Mouse (Mus musculus): Measurements from ENCODE around the gene Fry.

The Fry gene

DNA sequence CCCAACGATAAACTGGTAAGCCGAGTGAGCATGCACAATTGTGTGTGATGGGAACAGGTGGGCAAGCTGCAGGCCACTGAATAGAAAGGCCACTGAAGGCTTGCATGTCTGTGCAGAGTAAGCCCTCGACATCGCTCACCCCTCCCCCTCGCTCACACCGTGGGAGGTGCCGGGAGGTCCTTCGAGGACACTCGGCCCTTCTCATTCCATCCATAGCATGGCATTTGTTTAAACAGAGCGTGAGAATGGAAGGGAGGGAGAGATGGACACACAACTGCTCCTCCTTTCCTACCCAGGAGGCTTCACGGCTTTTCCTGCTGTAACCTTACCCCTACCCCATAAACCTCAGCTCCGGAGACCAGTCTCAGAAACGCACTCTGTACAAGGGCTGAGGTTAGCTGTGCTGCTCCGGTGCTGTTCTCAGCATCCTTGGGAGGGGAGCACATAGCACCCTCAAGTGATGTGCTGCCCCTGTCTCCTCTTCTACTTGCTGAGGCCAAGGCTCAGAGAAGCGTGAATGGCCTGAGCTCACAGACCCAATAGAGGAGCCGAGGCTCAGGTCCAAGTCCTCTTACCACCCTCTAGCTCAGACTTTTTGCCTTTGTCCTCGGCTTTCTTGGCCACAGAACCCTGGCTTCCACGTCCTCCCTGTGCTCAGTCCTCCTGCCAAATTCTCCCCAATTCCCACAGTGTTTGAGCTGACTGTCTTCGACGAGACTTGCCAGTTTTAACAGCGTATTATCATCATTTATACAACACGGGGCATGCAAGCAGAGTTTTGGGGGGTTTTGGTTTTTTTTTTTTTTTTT lies 33.8 kb downstream of the Fry start:
- TF ChIP-seq GATA4 (IDR thresholded peaks at IDR 0.05; ENCODE audit: insufficient replicate concordance, low read length), result no peak

DNA sequence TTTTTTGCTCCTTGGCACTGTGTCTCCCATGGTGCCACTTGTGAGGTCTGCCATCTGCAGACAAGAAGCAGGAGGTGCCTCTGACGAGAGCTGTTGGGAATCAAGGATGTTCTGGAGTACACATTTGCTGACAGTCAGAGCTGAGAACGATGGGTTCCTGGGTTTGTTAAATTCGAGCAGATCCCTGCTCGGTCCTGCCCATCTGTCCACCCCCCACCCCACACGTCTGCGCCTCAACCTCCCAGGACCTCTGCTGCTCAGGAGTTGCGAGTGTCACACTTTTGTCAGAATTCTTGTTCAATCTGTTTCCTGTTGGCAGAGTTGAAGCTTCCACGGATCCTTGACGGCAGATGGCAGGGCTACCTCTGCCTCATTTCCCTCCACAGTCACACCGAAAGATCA lies 34.4 kb downstream of the Fry start:
- TF ChIP-seq GATA4 (IDR thresholded peaks at IDR 0.05; ENCODE audit: insufficient replicate concordance, low read length), result no peak

DNA sequence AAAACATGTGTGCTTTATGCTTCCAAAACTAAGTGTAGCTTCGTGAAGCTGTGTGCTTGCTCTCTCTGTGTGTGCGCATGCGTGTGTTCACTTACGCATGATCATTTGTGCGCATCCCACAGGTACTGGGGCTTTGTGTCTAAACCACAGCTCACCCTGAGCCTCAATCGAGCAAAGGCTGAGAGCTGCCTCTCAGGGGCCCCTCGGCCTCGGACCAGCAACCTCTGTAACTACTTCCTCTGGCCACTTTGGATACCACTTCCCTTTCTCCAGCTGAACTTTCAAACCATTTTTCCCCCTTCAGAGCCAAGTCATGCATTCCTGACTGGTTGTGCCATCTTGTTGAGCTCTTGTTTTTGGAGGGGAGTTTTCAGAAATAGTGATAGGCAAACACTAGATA lies 36.9 kb downstream of the Fry start:
- TF ChIP-seq GATA4 (IDR thresholded peaks at IDR 0.05; ENCODE audit: insufficient replicate concordance, low read length), result no peak

DNA sequence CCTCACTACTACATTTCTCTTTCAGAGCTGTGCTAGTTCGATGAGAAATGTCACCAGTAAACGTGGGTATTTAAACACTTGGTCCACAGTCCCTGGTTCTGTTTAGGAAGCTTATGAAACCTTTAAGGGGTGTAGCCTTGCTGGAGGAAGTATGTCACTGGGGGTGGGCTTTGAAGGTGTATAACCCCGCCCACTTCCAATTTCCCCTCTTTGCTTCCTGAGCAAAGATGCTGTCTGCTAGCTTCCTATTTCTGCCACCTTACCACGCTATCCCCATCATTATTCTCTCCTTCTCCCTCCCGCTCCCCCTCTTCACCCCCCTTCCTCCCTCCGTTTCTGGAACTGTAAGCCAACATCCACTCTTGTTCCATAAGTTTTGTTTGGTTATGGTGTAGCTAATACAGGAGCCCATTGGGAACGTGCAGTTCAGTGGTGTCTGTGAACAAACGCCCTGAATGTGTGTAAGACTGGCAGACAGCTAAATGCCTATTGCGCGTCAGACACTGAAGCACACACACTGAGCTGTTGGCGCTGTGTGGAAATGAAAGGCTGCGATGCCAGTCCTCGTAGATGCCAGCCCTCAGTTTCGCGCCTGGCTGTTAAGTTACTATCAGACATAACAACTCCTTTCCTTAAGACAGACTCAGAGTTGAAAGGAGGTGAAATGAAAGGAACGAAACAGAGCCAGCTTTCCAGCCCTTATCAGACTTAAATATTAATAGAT lies 37.8 kb downstream of the Fry start:
- no peak for TF ChIP-seq GATA4 (IDR thresholded peaks at IDR 0.05; ENCODE audit: insufficient replicate concordance, low read length)

DNA sequence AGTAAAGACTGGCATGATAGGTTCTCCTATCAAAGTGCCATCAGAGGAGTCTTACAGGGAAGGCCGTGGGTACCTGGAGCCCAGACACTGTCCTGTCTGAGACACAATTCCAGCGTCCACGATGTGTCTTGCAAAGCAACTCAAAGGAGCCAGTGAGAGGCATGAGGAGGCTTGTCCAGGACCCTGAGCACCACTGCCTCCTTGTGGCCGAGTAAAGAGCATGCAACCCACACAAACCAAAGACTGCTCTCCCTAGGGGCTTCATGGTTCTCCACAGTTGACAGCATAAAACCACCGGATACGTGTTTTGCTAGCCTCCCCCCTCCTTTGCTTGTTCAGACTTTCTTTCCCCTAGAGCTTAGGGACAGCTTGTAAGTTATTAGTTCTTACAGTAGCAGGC lies 39.2 kb downstream of the Fry start:
- no peak for TF ChIP-seq GATA4 (IDR thresholded peaks at IDR 0.05; ENCODE audit: insufficient replicate concordance, low read length)

DNA sequence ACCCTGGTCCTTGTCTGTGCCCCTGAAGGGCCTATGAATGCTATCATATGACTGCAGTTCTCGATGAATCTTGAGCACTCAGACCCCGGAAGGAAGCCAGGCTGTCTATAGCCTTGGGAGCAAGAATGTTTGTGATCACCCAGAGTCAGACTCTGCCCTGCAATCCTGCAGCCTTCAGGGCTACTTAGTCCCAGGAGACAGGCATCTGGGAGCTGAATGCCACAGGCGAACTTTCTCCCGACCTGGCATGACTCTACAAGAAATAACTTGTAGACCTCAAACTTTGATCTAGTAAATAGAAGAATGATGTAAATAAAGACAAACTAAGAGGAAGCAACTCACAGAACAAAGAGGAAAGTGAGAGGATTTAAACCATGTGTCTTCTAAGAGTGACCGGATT lies 40.7 kb downstream of the Fry start:
- no peak for TF ChIP-seq GATA4 (IDR thresholded peaks at IDR 0.05; ENCODE audit: insufficient replicate concordance, low read length)

DNA sequence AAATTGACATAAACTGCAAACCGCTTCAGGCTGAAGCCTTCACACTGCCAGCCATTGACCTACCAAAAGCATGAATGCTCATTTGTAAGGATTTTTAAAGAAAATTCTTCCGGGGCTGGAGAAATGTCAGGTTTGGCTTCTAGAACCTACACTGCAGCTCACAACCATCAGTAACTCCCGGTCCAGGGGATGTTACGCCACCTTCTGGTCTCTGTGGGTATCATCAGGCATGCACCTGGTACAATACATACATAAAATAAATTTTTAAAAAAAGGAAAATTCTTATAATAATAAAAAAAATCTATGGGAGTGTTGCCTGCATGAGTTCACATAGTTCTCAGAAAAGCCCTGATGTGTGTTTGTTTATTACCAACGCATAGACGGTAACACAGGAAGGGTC lies 42.7 kb downstream of the Fry start:
- no peak for TF ChIP-seq GATA4 (IDR thresholded peaks at IDR 0.05; ENCODE audit: insufficient replicate concordance, low read length)

DNA sequence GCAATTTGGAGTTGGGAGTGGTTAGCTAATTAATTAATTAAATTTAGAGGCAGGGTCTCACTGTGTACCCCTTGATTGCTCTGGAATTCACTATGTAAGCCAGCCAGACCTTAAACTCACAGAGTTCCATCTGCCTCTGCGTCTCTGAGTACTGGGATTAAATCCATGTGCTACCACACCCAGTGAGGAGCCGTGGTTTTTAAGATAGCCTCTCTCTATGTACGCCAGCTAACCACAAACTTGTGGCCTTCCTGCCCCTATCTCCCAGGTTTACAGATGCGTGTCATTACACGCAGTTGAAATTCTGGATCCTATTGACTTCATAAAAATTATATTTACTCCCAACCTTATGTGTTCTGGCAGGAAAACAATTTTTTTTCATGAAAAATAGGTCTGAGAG lies 43.5 kb downstream of the Fry start:
- no peak for TF ChIP-seq GATA4 (IDR thresholded peaks at IDR 0.05; ENCODE audit: insufficient replicate concordance, low read length)

DNA sequence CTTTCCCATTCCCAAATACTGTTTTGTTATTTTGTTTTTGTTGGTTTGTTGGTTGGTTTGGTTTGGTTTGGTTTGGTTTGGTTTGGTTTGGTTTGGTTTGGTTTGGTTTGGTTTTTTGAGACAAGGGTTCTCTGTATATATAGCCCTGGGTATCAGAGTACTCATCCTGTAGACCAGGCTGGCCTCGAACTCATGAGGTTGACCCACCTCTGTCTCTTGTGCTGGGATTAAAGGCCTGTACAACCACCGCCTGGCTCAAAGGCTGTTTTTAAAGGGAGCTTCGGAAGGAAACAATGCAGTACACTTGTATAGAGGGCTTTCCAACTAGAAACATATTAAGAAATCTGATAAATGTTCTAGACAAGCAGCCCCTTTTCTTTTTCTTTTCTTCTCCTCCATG lies 46.2 kb downstream of the Fry start:
- no peak for TF ChIP-seq GATA4 (IDR thresholded peaks at IDR 0.05; ENCODE audit: insufficient replicate concordance, low read length)

DNA sequence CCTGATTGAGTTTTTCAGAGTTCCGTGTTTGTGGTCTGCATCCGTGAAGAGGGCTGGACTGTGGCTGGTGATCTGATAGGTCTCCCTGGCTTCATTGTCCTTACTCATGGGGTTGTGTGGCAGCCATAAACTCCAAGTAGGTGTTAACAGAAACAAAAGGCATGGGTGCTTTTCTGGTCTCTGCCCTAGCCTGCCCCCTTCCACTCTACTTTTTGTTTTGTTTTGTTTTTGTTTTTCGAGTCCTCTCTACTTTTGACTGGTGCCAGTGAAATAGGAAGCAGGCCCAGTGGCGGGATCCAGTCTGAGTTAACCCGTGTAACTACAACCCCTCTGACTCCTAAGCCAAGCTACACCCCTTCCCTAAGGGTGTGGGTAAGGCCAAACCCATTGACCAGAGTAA lies 48.4 kb downstream of the Fry start:
- TF ChIP-seq GATA4 (IDR thresholded peaks at IDR 0.05; ENCODE audit: insufficient replicate concordance, low read length), result no peak

DNA sequence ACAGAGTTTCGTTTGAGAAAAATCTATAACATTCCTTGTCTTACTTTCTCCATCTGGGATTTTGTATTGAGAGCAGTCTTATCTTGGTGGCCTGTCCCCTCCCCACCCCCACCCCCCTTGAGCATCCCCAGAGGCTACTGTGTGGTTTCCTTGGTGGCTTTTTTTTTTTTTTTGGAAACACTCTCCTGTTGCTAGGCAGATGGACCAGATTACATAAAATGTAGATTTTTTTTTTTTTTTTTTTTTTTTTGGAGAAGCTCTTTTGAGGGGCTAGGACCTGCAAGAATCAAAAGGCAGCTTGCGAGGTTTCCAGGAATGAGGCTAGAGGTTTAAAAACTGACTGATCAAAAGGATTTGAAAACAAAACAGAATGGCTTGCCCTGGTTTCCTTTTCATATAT lies 48.8 kb downstream of the Fry start:
- TF ChIP-seq GATA4 (IDR thresholded peaks at IDR 0.05; ENCODE audit: insufficient replicate concordance, low read length), result no peak

DNA sequence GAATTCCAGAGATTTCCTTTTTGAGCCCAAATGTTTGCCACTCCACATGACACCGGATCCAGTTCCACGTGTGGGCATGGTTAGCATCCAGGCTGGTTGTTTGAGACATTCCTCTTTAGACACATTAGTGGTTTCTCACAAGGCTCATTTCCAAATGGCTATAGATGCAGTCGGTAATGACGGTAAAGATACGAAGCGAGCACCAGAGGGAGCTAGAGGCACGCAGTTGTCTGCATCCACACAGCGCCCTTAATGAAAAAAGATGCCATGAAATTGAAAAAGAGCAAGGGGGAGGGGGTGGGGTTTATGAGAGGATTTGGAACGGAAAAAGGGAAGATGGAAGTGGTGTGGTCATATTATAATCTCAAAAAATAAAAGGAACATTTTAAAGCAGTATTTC lies 50.3 kb downstream of the Fry start:
- TF ChIP-seq GATA4 (IDR thresholded peaks at IDR 0.05; ENCODE audit: insufficient replicate concordance, low read length), result no peak

DNA sequence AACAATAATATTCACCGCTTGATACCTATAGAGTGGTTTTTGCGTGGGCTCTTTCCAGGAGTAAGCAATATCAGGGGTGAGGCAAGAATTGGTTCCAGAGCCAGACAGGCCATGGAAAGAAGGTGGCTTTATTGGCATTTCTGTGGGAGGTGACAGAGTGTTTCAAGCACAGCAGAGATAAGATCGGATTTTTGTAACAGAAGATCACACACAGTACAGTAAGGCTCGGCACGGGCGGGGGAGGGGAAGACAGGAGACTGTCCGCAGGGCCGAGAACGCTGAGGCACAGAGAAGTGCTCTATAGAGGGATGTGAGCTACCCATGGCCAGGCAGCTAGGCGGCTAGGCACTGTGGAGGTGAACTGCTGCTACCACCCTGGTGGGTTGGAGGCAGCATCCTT lies 53.1 kb downstream of the Fry start:
- TF ChIP-seq GATA4 (IDR thresholded peaks at IDR 0.05; ENCODE audit: insufficient replicate concordance, low read length), result no peak

DNA sequence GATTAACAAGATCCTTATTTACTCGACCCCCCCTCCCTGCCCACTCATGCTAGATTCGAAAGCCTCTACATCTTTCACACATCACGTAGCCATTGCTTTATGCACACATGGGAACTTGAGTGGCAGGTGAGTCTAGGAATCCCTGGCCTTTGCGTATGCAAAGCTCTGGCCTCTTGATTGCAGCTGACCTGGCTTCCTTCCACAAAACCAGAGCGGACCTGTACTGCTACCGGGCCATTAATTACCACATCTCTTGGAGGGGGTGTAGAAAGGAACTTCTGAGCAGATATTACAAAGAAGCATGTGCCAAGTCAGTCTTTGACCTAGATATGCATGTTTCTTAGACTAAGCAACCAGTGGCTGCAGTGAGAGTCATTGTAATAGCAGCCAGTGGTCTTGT lies 55.4 kb downstream of the Fry start:
- no peak for TF ChIP-seq GATA4 (IDR thresholded peaks at IDR 0.05; ENCODE audit: insufficient replicate concordance, low read length)

DNA sequence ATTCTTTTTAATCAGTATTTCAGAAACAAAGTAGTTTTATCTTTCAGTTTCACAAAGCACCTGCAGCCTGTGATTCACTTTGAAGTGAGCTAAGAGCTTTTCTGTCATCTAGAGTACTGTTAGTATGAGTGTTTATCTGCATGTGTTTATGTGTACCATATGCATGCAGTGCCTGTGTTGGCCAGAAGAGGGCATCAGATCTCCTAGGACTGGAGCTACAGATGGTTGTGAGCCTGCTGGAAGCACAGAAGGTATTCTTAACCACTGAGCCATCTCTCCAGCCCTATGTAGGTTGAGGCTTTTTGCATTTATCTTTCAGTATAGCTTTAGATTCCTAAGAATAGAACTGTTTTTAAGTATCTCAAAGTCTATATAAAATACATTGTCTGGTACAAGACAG lies 56.5 kb downstream of the Fry start:
- TF ChIP-seq GATA4 (IDR thresholded peaks at IDR 0.05; ENCODE audit: insufficient replicate concordance, low read length), result no peak

DNA sequence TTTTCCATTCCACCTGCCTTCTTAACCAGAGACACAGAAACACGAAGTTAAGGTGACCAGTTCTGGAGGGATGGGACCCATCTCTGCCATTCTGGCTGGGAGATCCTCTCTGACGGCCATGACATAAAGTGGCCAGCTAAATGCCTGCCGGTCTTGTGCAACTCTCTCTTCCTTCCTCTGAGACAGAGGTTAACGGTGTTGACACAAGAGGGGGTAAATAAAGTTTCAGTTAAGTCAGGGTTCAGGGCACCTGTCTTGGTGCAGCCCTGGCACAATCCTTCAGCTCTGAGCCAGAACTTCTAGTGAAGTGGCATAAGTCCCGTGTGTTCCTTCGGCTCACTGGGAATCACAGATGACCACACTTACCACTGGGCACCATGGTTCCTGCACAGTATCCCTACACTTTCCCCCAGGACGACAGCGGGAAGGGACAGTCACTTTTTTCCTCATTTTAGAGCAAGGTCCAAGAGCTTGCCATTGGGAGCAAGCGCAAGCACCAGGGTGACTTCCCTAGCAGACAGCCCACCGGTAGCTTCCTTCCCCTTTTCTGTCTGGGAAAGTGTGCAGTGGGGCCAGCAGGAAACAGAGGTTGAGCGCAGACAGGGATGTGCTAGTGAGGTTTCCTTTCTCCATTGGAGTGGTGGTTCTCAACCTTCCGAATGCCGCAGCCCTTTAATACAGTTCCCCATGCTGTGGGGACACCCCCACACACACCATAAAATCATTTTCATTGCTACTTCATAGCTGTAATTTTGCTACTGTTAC lies 58.0 kb downstream of the Fry start:
- no peak for TF ChIP-seq GATA4 (IDR thresholded peaks at IDR 0.05; ENCODE audit: insufficient replicate concordance, low read length)

Data from liver, adult (tissue).